Mouse (Mus musculus) bone marrow macrophage, adult 2 months (primary cell): Measurements from ENCODE around the gene Ypel3. TPM values are rescaled to one million over a fixed set of nuclear protein-coding genes. Genes with fewer than 3 reads are reported as not detected.
"Not testable (repeated sequence)": the region's sequence is repeated elsewhere in the genome, so short reads cannot be mapped to it uniquely, and the experiment has no call there.

Experiments used
- H3K27ac ChIP-seq: 2 replicates; pipeline ENCODE4 v1.5.1; 2012; ENCODE audit warnings: low read depth, low read length; ENCODE audit not compliant: insufficient read depth
- H3K4me1 ChIP-seq: 2 replicates; pipeline ENCODE4 v1.6.1; 2012; ENCODE audit warnings: low read length; ENCODE audit not compliant: control insufficient read depth, insufficient read depth
- H3K4me3 ChIP-seq: 2 replicates; pipeline ENCODE4 v1.5.1; 2012; ENCODE audit warnings: mild to moderate bottlenecking, low read length, moderate library complexity; ENCODE audit not compliant: insufficient read depth
- CTCF ChIP-seq: IDR thresholded peaks from 2 replicates; pipeline ENCODE4 v1.5.1; 2012; ENCODE audit warnings: low read depth, mild to moderate bottlenecking, low read length, moderate library complexity
- POLR2A ChIP-seq: IDR thresholded peaks from 2 replicates; pipeline ENCODE4 v1.6.1; 2012; ENCODE audit warnings: mild to moderate bottlenecking, low read depth, low read length, borderline replicate concordance
- polyA plus RNA-seq: library from polyadenylated mRNA; stranded (reverse); fragments of >200 nt; gene quantifications from 2 replicates; pipeline ENCODE4 v1.2.4, GENCODE M21; 2012; ENCODE audit not compliant: missing spikeins, insufficient read depth, insufficient read length

The Ypel3 gene
- polyA plus RNA-seq, result 392 and 412 TPM in 2 replicates

DNA sequence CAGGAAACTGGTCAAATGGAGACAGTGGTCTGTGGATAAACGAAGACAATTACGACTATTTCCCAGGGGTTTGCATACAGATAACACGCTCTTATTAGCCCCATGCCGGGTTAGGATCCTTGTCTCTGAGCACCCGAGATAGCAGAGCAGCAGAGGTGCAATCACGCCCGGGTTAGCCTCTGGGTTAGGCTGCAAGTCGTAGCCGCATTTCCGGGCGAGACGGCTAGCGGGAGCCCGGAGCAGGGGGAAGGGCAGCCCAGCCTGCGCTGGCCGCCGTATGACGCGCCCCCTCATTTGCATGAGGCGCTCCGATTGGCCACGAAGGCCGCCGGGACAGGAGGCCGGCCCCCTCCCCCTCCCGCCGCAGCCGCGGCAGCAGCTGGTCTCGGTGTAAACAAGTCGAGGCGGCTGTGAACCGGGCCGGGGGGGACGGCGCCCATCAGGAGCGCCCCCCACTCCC lies at the start of gene Ypel3:
Gene Ypel3 (plus strand): TSS at position 358 of the 460 bp plus-strand sequence.
- peak within 1 kb of the TSS; percentile 62 for H3K4me3 ChIP-seq
- peak within 1 kb of the TSS; percentile 67 for H3K27ac ChIP-seq
- no peak for TF ChIP-seq POLR2A
- no peak for TF ChIP-seq CTCF
- peaks cover 47% of the 10 kb centered on the region for H3K4me1 ChIP-seq

DNA sequence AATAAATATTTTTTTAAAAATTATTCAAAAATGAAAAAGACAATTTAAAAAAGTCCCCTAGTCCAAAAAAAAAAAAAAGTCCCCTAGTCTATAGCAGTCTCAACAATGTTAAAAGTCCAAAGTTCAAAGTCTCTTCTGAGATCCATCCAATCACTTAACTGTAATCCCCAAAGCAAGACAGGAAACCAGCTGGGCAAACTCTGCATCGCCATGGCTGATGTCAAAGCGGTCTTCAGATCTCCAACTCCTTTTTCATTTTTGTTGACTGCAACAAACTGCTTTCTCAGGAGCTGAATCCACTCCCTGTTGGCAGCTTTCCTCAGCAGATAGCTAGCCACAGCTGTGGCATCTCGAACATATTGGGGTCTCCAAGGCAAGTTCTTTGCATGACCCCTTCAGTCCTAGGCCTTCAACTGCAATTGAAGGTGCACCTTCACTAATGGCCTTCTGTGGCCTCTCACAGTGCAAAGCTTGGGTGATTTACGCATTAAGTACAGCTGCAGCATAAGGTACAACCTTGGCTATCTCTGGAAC lies 46.4 kb upstream of the Ypel3 start:
- H3K4me1 ChIP-seq, result peaks cover 30% of the 10 kb centered on the region
- not testable (repeated sequence) for H3K27ac ChIP-seq, H3K4me3 ChIP-seq

DNA sequence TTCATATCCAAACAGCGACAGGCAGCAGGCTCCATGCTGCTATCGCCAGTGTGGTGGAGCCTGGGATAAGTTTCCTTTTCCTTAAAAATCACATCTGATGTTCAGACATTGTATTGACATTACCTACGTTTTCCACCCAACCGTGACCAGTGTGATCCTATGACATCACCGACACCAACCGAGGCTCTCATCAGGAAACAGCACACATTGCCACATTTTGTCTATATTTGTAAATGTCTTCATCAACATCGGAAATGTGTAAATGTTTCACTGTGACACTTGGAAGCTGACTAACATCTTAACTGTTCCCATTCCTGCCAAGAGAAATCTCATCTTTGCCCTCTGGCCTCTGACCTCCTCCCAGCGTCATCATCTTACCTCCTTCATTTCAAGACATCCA lies 40.6 kb upstream of the Ypel3 start:
- no peak overlapping the region for H3K4me3 ChIP-seq
- H3K27ac ChIP-seq, result peak overlapping the region; percentile 18; the same call in 1 of the 2 replicates
- TF ChIP-seq POLR2A (no peak), CTCF (no peak)
- H3K4me1 ChIP-seq, result peaks cover 42% of the 10 kb centered on the region

DNA sequence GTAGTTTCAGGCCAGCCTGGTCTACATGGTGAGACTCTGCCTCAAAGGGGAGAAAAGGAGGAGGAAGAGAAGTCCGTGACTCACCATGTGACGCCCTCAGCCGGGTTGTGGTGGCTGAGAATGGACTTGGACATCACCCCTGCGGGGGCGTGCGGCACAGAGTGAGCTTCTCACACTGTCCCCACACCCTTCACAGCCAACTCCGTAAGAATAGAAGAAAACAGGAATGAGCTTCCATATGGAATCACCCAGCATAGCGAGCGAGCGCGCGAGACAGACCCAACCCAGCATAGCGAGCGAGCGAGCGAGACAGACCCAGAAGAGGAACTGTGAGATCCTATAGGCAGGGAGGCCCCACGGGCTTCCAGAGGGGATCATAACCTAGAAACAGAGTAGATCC lies 37.2 kb upstream of the Ypel3 start:
- TF ChIP-seq CTCF, result no peak
- Histone ChIP-seq H3K4me3 (no peak overlapping the region), H3K4me1 (peaks cover 57% of the 10 kb centered on the region)

DNA sequence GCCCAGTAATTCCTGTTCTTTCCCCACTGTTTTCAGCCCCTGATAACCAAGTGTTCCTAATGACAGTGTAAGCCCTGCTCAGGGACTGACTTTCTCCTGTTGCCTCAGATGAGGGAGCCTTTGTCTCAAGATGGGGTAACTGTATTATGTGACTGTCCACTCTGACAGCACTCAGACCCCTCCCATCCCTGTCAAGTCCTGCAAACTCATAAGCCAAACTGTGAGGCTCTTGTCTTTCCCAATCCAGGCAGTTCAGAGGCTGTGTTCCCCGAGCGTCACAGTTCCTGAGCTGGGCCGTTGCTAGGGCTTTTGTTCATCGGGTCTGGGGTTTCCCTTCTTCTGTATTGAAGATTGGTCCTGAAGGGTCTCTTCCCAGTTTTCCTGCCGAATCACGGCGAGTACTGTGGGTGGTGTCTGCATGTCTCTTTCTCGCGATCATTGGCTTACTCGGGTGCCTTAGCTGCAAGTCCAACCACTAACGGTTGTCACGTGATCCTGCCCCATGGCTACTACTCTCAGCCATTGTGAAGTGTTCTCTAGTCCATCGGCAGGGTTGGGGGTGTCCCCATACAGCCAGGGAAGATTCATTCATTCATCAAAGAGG lies 36.5 kb upstream of the Ypel3 start:
- no peak for TF ChIP-seq CTCF
- TF ChIP-seq POLR2A, result no peak
- Histone ChIP-seq H3K4me1 (peaks cover 64% of the 10 kb centered on the region), H3K27ac (no peak overlapping the region), H3K4me3 (no peak overlapping the region)

More for the DNA sequence above, 37.2 kb upstream of the Ypel3 start:
- H3K27ac ChIP-seq, result no peak overlapping the region

DNA sequence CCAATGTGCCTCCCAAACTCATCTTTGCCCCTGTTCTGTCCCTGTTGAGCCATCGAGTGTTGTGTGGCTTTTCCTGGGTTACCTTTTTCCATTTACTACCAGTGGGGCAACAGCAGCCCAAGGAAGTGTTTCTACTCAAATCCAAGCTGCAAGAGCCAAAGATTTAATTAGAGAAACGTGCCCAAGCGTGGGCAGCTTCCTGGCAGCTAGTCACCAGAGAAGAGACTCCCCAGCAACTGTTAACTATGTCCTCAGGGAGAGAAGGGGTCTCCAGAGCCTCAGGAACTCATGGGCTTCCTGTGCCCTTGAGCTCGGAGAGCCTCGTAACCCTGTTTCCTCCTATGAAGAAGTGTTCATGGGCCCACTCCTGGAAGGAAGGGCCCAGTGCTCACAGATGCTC lies 35.8 kb upstream of the Ypel3 start:
- Histone ChIP-seq H3K4me3 (no peak overlapping the region), H3K27ac (no peak overlapping the region), H3K4me1 (peaks cover 61% of the 10 kb centered on the region)
- TF ChIP-seq POLR2A (no peak), CTCF (no peak)

DNA sequence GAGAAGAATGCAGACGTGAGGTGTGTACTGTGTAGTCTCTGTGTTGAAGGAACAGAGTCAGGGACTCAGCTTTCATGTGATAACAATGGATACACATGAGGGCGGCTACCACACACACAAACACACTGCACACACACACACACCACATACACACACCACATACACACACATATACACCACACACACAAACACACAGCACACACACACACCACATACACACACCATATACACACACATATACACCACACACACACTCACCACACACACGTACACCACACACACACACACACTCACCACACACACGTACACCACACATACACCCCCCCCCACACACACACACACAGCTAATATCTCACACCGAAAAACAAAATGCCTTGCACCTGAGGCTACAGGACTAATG lies 35.3 kb upstream of the Ypel3 start:
- no peak overlapping the region for H3K27ac ChIP-seq
- no peak overlapping the region for H3K4me3 ChIP-seq
- TF ChIP-seq POLR2A, result no peak
- no peak for TF ChIP-seq CTCF
- H3K4me1 ChIP-seq, result peaks cover 56% of the 10 kb centered on the region

DNA sequence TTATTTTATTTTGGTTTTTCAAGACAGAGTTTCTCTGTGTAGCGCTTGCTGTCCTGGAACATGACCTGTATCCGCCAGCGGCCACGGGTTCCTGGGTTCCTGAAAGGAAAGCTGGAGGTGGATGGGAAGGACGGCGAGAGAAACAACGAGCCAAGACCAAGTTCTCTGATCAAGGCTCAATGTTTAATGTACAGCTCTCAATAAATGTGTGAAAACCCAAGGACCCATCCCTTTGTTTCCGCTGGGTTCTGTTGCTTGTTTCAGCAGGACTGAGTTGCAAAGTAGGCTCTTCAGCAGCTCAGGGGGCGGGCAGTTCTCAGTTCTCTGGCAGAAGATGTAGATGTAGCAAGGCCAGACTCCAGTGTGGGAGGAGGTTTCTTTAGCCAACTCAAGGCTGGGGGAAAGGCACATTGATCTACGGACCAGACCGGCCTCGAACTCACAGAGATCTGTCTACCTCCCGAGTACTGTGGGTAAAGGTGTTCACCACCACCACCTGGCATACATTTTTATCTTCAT lies 34.7 kb upstream of the Ypel3 start:
- Histone ChIP-seq H3K27ac (no peak overlapping the region), H3K4me1 (peaks cover 57% of the 10 kb centered on the region), H3K4me3 (no peak overlapping the region)
- TF ChIP-seq POLR2A (no peak), CTCF (no peak)

DNA sequence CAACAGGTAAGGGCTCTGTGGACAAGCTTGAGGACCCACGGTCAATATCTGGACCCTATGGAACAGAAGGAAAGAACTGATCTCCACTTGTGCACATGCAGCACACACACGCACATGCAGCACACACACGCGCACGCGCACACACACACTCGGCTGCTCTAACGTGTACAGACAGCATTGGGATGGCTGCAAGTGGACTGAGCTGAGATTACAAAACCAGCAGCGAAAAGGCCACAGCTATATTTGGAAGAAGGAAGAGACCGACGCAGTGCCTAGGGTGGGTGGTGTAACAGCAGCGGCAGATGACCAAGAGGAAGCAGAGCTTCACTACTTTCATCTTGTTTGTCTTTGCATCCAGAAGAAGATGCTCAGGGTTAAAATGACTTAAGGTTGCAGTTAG lies 30.7 kb upstream of the Ypel3 start:
- H3K4me3 ChIP-seq, result peak overlapping the region; percentile 64
- H3K27ac ChIP-seq, result peak overlapping the region; percentile 99
- TF ChIP-seq CTCF (no peak), POLR2A (no peak)
- H3K4me1 ChIP-seq, result peaks cover 50% of the 10 kb centered on the region

DNA sequence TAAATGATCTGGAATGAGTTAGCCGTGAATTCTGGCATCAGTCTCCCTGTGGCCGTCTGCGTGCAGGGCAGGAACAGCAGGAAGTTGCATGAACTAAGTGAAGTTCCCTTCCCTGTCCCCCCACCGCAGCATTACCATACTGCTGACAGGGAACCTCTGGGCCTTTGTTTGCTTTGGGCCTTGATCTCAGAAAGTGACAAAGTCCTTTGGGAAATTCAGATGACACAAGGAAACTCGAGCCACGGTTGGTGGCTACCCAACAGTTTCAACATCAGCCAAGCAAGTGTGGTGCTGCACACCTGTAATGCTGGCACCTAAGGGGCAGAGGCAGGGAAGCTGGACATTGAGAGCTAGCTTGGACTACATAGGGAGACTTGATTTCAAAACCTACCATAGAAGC lies 30.0 kb upstream of the Ypel3 start:
- peak overlapping the region; percentile 64 for H3K4me3 ChIP-seq
- H3K4me1 ChIP-seq, result peaks cover 52% of the 10 kb centered on the region
- peak; percentile 79; the same call in 1 of the 2 replicates for TF ChIP-seq POLR2A
- TF ChIP-seq CTCF, result peak; percentile 32; the same call in 1 of the 2 replicates
- H3K27ac ChIP-seq, result peak overlapping the region; percentile 99

DNA sequence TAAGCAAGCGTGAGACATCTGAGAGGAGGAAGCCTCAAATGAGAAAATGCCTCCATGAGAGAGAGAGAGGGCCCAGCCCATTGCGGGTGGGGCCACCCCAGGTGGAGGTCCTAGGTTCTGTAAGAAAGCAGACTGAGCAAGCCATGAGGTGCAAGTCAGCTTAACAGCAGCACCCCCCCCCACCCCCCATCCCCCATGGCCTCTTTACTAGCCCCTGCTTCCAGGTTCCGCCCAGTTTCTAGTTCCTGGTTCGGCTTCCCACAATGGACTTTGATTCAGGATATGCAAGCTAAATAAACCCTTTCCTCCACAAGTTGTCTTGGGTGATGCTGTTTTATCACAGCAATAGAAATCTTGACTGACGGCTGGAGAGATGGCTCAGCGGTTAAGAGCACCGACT lies 27.9 kb upstream of the Ypel3 start:
- H3K27ac ChIP-seq, result peak overlapping the region; percentile 83
- H3K4me1 ChIP-seq, result peaks cover 50% of the 10 kb centered on the region
- H3K4me3 ChIP-seq, result no peak overlapping the region
- TF ChIP-seq CTCF (no peak), POLR2A (no peak)
